Mouse (Mus musculus): Measurements from ENCODE around the gene Zfp689.
A peak's percentile ranks its signal among the peaks of the same experiment; 100 is the strongest.
"Not testable (repeated sequence)": the region's sequence is repeated elsewhere in the genome, so short reads cannot be mapped to it uniquely, and the experiment has no call there.

Gene Zfp689

GRCm38 (mm10) chr7:127406002-127406987, 42.7 kb downstream of the Zfp689 start, which contains the start of gene Zfp764:
TSS of gene Zfp764 (minus strand) at chr7:127406822.
- DNase-seq (ENCODE audit: extremely low spot score, low read depth, low spot score): peak; percentile 75

GRCm38 (mm10) chr7:127404101-127404500, 44.9 kb downstream of the Zfp689 start:
- DNase-seq (ENCODE audit: extremely low spot score, low read depth, low spot score): not testable (repeated sequence)

- no peak for DNase-seq (ENCODE audit: extremely low spot score, low read depth, low spot score)
These were observed 46.0 kb downstream of the Zfp689 start for GRCm38 (mm10) chr7:127402980-127403379.

- no peak for DNase-seq (ENCODE audit: extremely low spot score, low read depth, low spot score)
These were observed 48.6 kb downstream of the Zfp689 start for GRCm38 (mm10) chr7:127400355-127400754.

GRCm38 (mm10) chr7:127393944-127394333, 55.0 kb downstream of the Zfp689 start:
- DNase-seq (ENCODE audit: extremely low spot score, low read depth, low spot score): no peak

- DNase-seq (ENCODE audit: extremely low spot score, low read depth, low spot score): peak; percentile 97
These were observed 55.6 kb downstream of the Zfp689 start, which contains the start of gene E430018J23Rik for GRCm38 (mm10) chr7:127393157-127393943. TSS of gene E430018J23Rik (minus strand) at chr7:127393629.

- no peak for DNase-seq (ENCODE audit: extremely low spot score, low read depth, low spot score)
These were observed 56.6 kb downstream of the Zfp689 start for GRCm38 (mm10) chr7:127392251-127392824.
